Mouse (Mus musculus): ENCODE data around the gene Susd4. TPM values are rescaled to one million over a fixed set of nuclear protein-coding genes. Genes with fewer than 3 reads are reported as not detected.

Susd4 gene
- polyA plus RNA-seq, 1 experiment: 0.54 TPM

DNA sequence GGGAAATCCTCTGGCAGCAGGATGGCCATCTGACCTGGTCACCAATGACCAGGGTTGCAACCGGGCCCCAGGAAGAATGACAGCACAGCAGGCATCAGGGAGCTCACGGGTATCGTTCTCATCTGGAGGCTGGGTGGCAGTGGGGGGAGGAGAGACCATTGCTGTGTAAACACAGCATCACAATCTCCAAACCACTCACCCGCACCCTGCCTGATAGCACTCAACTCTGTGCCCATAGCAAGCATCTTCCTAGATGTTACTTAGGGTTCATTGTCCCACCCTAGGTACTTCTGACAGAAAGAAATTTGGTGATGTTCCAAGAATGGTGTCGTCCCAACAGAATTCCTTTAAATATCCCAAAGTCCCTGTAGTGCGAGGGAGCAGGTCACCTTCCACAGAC lies 133.4 kb downstream of the Susd4 start:
- 92% methylated on average over 6 of the region's 6 CpGs for WGBS
- no peaks in the 10 kb centered on the region for H3K4me1 ChIP-seq (ENCODE audit: control insufficient read depth, insufficient read depth, insufficient read length)
- no peak for DNase-seq (ENCODE audit: low read depth in 1 of 2, low spot score in 2 of 2)
- no peaks in the 10 kb centered on the region for H3K27me3 ChIP-seq (ENCODE audit: control insufficient read depth, insufficient read depth, low read length)
- TF ChIP-seq CTCF (IDR thresholded peaks at IDR 0.05; ENCODE audit: extremely low read depth, insufficient read depth, insufficient read length, insufficient replicate concordance) (no peak), POLR2A (IDR thresholded peaks at IDR 0.05; ENCODE audit: low read depth, low read length) (no peak)
- H3K27ac ChIP-seq (ENCODE audit: insufficient read depth, low read length): no peak overlapping the region
- H3K36me3 ChIP-seq (ENCODE audit: control insufficient read depth, insufficient read depth, low read length): no peaks in the 10 kb centered on the region
- no peak overlapping the region for H3K4me3 ChIP-seq (ENCODE audit: extremely low read depth, insufficient read depth, insufficient read length)

DNA sequence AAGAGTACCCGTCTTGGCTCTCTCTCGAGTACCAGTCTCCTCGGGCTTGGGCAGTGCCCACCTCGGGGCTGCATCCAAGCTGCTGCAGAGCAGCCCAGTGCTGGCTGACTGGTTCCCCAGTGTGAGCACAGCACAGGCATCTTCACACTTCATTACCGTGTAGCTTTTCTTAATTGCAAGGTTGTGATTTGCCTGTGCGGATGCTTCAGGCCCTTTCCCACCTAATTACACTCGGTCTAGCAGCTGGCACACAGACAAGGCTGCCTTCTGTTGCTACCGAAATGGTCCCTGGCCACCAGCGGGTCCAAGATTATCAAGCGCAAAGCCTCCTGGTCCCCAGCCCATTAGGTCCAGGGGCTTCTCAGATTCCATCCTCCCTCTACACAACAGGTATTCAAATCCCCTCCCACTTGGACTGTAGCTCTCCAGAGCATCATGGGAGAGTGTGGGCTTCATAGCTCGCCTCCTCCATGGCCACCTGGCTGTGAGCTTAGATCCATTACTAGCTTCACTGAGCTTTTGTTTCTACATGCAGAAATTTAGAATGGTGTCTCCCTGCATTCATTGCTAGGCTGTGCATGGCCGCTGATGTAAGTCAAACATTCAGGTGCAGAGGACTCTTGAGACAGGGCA lies 134.0 kb downstream of the Susd4 start:
- Histone ChIP-seq H3K4me1 (ENCODE audit: control insufficient read depth, insufficient read depth, insufficient read length) (no peaks in the 10 kb centered on the region), H3K27me3 (ENCODE audit: control insufficient read depth, insufficient read depth, low read length) (no peaks in the 10 kb centered on the region), H3K4me3 (ENCODE audit: extremely low read depth, insufficient read depth, insufficient read length) (no peak overlapping the region), H3K36me3 (ENCODE audit: control insufficient read depth, insufficient read depth, low read length) (no peaks in the 10 kb centered on the region), H3K27ac (ENCODE audit: insufficient read depth, low read length) (no peak overlapping the region)
- TF ChIP-seq POLR2A (IDR thresholded peaks at IDR 0.05; ENCODE audit: low read depth, low read length) (no peak), CTCF (IDR thresholded peaks at IDR 0.05; ENCODE audit: extremely low read depth, insufficient read depth, insufficient read length, insufficient replicate concordance) (no peak)
- 88% methylated on average over 12 of the region's 12 CpGs for WGBS
- DNase-seq (ENCODE audit: low read depth in 1 of 2, low spot score in 2 of 2): no peak

DNA sequence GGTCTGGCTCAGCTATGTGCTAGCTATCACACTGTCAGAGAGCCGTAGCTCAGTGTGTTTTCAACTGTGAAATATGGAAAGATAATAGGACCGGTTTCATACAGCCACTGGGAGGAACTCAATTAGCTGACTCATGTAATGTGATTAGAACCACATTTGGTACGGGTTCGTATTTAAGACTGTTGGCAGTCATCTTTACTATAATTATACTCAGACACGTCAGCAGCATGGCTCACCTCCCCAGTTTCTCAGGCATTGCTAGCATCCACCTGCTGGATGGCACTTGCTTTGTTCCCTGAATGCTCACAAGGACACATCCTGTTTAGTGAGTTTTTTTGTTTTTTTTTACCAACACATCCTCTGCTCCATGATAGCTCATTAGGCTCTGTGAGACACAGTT lies 138.4 kb downstream of the Susd4 start:
- no peak for DNase-seq (ENCODE audit: low read depth in 1 of 2, low spot score in 2 of 2)
- H3K27ac ChIP-seq (ENCODE audit: insufficient read depth, low read length): no peak overlapping the region
- no peaks in the 10 kb centered on the region for H3K36me3 ChIP-seq (ENCODE audit: control insufficient read depth, insufficient read depth, low read length)
- no peaks in the 10 kb centered on the region for H3K27me3 ChIP-seq (ENCODE audit: control insufficient read depth, insufficient read depth, low read length)
- WGBS: 54% methylated on average over 5 of the region's 5 CpGs
- no peaks in the 10 kb centered on the region for H3K4me1 ChIP-seq (ENCODE audit: control insufficient read depth, insufficient read depth, insufficient read length)
- TF ChIP-seq CTCF (IDR thresholded peaks at IDR 0.05; ENCODE audit: extremely low read depth, insufficient read depth, insufficient read length, insufficient replicate concordance) (no peak), POLR2A (IDR thresholded peaks at IDR 0.05; ENCODE audit: low read depth, low read length) (no peak)
- no peak overlapping the region for H3K4me3 ChIP-seq (ENCODE audit: extremely low read depth, insufficient read depth, insufficient read length)

DNA sequence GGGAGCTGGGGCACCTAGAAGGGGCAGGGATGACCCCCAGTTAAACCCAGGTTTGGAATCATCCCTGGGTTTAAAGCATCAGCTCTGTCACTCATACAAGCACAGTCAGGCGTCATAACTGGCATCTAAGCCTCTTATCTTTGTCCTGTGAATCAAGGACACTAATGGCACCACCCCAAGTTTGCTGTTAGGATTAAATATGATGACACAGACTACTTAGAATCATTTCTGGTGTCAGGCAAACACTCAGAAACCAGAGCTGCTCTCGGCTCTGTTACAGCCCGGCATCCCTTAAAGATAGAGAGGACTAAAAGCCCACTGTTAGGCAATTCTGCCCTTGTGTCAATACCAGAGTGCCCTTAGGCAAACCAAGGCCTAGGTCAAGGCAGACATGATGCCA lies 139.2 kb downstream of the Susd4 start:
- no peaks in the 10 kb centered on the region for H3K36me3 ChIP-seq (ENCODE audit: control insufficient read depth, insufficient read depth, low read length)
- no peak overlapping the region for H3K27ac ChIP-seq (ENCODE audit: insufficient read depth, low read length)
- H3K27me3 ChIP-seq (ENCODE audit: control insufficient read depth, insufficient read depth, low read length): no peaks in the 10 kb centered on the region
- no peaks in the 10 kb centered on the region for H3K4me1 ChIP-seq (ENCODE audit: control insufficient read depth, insufficient read depth, insufficient read length)
- DNase-seq (ENCODE audit: low read depth in 1 of 2, low spot score in 2 of 2): no peak
- no peak for TF ChIP-seq CTCF (IDR thresholded peaks at IDR 0.05; ENCODE audit: extremely low read depth, insufficient read depth, insufficient read length, insufficient replicate concordance)
- TF ChIP-seq POLR2A (IDR thresholded peaks at IDR 0.05; ENCODE audit: low read depth, low read length): no peak
- WGBS: 90% methylated on average over 3 of the region's 3 CpGs
- no peak overlapping the region for H3K4me3 ChIP-seq (ENCODE audit: extremely low read depth, insufficient read depth, insufficient read length)

GRCm38 (mm10) chr1:182905669-182906068 lies 142.0 kb downstream of the Susd4 start:
- no peak overlapping the region for H3K27ac ChIP-seq (ENCODE audit: insufficient read depth, low read length)
- no peaks in the 10 kb centered on the region for H3K27me3 ChIP-seq (ENCODE audit: control insufficient read depth, insufficient read depth, low read length)
- DNase-seq (ENCODE audit: low read depth in 1 of 2, low spot score in 2 of 2): no peak
- 82% methylated on average over 3 of the region's 3 CpGs for WGBS
- TF ChIP-seq POLR2A (IDR thresholded peaks at IDR 0.05; ENCODE audit: low read depth, low read length) (no peak), CTCF (IDR thresholded peaks at IDR 0.05; ENCODE audit: extremely low read depth, insufficient read depth, insufficient read length, insufficient replicate concordance) (no peak)
- no peaks in the 10 kb centered on the region for H3K36me3 ChIP-seq (ENCODE audit: control insufficient read depth, insufficient read depth, low read length)
- H3K4me1 ChIP-seq (ENCODE audit: control insufficient read depth, insufficient read depth, insufficient read length): no peaks in the 10 kb centered on the region
- no peak overlapping the region for H3K4me3 ChIP-seq (ENCODE audit: extremely low read depth, insufficient read depth, insufficient read length)

DNA sequence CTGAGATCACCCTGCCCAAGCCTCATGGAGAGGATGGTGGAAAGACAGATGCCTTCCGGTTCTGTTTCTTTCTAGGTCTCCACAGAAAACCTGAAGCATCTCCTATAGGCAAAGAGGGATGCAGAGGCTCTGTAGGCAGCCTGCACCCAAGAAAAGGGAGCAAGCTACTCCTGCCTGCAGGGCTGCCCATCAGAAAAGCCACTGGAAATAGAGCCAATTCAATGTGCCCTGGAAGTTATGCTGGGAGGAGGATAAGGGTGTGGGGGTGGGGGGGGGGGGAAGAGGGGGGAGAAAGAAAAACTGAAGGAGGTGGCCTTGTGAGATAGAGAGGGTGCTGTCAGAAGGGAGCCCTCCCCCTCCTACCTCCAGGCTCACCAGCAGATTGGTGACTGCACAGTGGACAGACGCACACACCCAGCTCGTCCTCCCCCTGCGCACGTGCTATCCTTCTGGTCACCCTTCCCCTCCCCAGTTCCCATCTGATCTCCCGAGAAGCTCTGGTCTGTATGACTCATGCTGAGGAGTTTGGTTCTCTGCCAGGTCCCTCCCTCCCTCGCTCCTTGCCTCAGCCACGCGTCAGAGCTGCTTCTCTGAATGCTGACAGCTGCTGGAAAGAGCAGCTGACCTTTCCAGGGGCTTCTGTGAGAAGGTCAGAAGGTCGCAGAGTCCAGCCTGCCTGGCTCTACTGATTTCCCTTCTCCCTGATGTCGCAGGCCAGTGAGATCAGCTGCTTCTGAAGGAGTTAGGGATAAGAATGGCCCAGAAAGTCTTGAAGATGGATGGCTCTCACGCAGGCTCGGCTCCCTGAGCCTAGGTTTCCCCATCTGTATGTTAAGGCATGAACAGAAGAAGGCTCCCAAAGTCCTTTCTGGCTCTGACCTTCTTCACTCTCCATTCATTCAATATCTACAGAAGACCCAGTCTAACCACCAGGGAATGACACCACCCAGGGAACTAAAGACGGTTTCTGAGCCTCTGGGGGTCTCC lies 144.7 kb downstream of the Susd4 start:
- TF ChIP-seq CTCF (IDR thresholded peaks at IDR 0.05; ENCODE audit: extremely low read depth, insufficient read depth, insufficient read length, insufficient replicate concordance) (no peak), POLR2A (IDR thresholded peaks at IDR 0.05; ENCODE audit: low read depth, low read length) (no peak)
- 36% methylated on average over 14 of the region's 14 CpGs for whole genome bisulfite sequencing
- no peaks in the 10 kb centered on the region for H3K4me1 ChIP-seq (ENCODE audit: control insufficient read depth, insufficient read depth, insufficient read length)
- DNase-seq (ENCODE audit: low read depth in 1 of 2, low spot score in 2 of 2): peak in 1 of 2 experiments; percentile 22
- no peaks in the 10 kb centered on the region for H3K36me3 ChIP-seq (ENCODE audit: control insufficient read depth, insufficient read depth, low read length)
- no peaks in the 10 kb centered on the region for H3K27me3 ChIP-seq (ENCODE audit: control insufficient read depth, insufficient read depth, low read length)
- no peak overlapping the region for H3K27ac ChIP-seq (ENCODE audit: insufficient read depth, low read length)
- H3K4me3 ChIP-seq (ENCODE audit: extremely low read depth, insufficient read depth, insufficient read length): no peak overlapping the region

Measured in spleen, adult 2 months (tissue).